Mouse (Mus musculus) megakaryocyte, embryonic 14.5 days (primary cell): ENCODE measurements around the gene Bak1.

Source experiments
- FLI1 ChIP-seq: IDR thresholded peaks from 2 replicates; pipeline ENCODE4 v1.6.1; 2012; ENCODE audit warnings: low read length, inconsistent platforms, mixed read lengths
- GATA1 ChIP-seq: IDR thresholded peaks from 3 replicates; pipeline ENCODE4 v1.6.1; 2012; ENCODE audit warnings: mixed read lengths, low read length, inconsistent platforms, borderline replicate concordance

- TF ChIP-seq GATA1 (no peak), FLI1 (no peak)
Observed at GRCm38 (mm10) chr17:27021736-27022135, 7.1 kb downstream of the Bak1 start.
